Mouse (Mus musculus) adrenal gland, postnatal 4 days (tissue): Measurements from ENCODE around the gene Thsd4. TPM values are rescaled to one million over a fixed set of nuclear protein-coding genes. Genes with fewer than 3 reads are reported as not detected.

Source experiments
- DNase-seq, 2 experiments: peaks; one replicate each; pipeline ENCODE4 v3.0.0; 2021 to 2022; ENCODE audit warnings: low spot score in 2 of 2, mixed read lengths in 2 of 2
- long read RNA-seq, 2 experiments: library from polyadenylated mRNA; stranded (forward); transcript quantifications; one replicate each; pipeline ENCODE4 v2.0.0; 2021
- total RNA-seq, 2 experiments: library from RNA; stranded (reverse); gene quantifications; 2 replicates each; pipeline ENCODE4 v1.2.3; 2021

Gene Thsd4
- total RNA-seq = 10 to 100 TPM; 15.6 to 25.6 TPM
- long read RNA-seq, experiment 1, partial matches to known transcripts = 0 of 5 reads
- long read RNA-seq, experiment 1, other reads (novel, unspliced or antisense) = 5 of 5 reads
- long read RNA-seq, experiment 2, full-length matches to known transcripts = 1 of 6 reads
- long read RNA-seq, experiment 2, partial matches to known transcripts = 0 of 6 reads
- long read RNA-seq, experiment 2, other reads (novel, unspliced or antisense) = 5 of 6 reads

DNA sequence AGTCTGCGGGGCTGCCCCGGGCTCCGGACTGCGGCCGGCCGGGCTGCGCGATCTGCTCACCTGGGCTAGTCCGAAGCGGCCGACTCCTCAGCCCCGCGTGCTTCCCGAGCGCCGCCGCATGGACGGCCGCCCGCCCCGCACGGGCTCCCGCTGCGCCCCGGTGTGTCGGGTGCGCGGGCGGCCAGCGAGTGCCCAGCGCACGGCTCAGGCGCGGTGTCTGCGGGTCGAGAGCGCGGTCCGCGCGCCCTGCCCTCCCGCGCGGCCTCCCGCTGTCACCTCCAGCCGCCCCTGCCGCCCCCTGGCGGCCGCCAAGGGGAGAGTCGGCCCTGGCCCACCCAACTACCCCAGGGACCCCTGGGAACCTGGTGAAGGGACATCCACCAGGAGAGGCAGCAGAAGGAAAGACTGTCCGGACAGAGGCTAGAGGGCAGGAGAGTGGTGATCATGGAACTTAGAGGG is at the start of gene Thsd4:
Thsd4 (minus strand) TSS at position 241 of the 459 bp plus-strand sequence.
- peak in 1 of 2 experiments; percentile 33 for DNase-seq

DNA sequence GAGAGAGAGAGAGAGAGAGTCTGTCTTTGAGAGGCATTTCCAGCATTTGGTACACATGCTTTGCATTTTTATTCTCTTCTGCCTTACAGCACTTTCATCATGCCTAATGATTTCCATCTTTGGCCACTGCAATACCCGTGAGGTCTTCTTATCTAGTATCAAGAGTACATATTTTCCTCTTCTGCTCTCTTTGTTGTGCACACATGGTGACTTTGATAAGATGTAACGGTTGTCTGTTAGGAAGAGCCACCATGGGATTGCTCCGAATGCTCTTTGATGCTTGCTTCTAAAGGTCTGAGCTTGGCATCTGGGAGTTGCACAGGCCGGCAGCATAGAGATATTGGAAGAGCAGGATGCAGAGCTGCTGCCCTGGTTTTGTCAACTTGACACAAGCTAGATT is 49.2 kb upstream of the Thsd4 start:
- no peak for DNase-seq

DNA sequence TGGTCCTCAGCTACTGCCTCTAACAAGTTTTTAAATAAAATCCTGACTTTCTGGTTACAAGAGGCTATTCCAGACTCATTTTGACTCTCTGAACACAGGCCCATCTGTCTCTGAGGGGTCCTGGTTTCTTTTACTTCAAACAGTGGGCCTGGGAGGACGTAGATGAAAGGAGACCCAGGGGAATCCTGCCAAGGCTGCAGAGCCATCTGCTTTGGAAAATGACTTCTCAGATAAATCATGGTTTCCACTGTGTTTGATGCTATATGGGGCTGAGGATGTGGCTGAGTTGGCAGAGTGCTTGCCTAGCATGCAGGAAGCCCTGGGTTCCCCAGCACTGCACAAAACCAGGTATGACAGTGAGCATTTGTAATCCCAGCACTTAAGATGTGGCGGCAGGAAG is 47.5 kb upstream of the Thsd4 start:
- no peak for DNase-seq

DNA sequence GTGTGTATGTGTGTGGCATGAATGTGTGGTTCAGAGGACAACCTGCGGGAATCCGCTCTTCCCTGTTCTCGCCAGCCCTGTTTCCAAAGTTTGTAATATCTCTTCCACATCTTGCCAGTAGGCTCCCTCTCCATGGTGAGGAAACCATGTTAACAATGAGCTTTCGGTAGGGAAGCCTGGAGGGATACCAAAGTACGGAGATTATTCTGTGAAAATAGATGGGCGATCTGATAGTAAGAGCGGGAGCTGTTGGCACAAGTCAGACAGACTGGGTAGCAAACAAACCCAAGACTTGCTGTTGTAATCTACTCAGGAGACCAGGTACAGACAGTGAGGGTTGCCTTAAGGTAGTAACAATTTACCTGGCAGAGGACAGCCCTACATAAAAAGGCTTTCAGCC is 42.0 kb upstream of the Thsd4 start:
- DNase-seq = no peak

DNA sequence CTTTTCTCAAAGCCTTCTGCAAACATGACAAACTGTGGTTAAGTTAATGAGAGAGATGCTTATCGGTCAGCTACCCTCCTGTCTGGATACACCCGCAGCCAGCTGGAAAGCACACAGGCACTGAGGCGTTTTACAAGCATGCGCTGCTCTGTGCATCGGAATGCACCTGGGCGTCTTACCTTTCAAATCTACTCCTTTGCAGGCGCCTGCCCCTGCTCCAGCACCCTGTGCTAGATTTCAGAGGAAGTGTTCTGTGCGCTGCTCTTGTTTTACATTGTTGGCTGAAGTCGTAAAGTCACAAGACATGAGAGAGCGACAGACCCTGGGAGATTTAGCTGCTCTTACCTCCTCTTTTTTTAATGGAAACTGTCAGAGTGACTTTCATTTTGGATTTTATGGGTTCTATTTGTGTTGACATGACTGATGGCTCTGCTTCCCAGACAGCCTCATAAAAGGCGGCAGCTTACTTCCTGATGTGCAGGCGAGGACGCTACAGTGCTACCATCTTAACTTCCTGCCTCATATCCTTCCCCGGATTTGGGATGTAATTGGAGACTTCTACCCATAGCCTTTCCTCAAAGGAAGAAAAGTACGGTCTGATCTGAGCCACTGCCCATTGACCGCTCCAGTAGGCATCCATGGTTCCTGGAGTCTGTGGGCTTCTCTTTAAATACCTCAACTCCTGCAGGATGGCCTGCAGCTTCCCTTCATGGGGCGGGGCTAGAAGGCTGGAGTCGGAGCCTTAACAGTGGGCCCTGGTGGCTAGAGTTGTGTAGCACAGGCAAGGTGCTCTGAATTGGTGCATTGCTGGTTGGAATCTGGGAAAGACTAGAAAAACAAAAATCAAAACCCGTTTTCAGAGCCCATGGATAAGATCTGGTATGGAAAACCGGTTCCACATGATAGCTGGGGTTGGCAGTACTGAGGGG is 40.9 kb upstream of the Thsd4 start:
- DNase-seq = no peak

DNA sequence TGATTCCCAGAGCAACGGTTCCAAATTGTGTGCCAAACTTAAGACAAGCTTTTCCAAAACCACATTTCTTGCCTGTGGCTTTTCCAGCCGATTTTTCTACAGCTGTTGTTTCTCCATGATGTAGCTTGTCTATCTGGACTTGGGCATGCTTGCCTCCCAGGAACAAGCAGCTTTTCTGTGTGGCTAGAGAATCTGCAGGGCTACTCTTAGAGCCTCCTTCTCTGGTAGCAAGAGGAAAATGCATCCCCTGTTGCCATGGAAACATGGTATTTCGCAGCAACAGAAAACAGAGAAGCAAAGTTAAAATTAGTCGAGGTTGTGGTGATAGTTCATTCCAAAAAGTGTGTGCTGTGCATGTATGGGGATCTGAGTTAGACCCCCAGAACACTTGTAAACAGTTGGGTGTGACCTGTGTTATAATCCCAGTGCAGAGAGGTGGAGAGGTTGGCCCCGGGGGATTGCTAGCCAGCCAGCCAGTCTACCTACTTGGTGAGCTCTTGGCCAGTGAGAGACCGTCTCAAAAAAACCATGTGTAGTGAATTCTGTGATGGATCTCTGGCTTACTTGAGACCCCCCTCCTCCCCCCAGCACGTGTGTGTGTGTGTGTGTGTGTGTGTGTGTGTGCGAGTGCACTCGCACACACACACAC is 39.9 kb upstream of the Thsd4 start:
- DNase-seq = no peak

DNA sequence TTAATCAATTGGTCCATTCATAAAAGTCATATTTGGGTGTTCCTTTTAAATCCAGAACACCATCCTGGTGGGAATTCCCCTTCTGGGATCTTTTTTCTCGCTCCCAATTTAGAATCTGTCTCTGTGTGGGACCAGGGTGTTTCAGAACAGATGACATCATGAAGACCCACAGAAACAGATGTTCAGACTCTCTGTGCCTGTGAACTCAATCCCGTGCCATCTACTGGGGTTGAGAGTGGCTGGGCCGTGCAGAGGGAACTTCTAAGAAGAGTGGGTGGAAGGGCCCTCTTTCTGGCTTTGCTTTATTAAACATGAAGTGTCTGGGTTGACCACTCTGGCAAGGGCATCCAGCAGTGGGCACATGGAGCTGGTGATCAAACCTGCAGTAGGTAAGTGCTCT is 36.7 kb upstream of the Thsd4 start:
- no peak for DNase-seq

DNA sequence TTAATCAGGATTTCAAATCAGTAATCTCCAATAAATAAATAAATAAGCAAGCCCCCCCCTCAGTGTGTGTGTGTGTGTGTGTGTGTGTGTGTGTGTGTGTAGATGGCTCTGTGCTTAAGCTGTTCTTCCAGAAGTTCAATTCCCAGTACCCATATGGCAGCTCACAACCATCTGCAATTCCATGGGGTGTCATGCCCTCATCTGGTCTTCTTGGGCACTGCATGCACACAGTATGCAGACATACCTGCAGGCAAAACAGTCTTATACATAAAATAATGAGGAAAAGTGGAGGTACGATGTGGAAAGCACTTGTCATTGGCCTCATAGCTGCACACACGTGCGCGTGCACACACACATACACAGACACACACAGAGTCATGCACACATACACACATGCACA is 29.4 kb upstream of the Thsd4 start:
- no peak for DNase-seq

DNA sequence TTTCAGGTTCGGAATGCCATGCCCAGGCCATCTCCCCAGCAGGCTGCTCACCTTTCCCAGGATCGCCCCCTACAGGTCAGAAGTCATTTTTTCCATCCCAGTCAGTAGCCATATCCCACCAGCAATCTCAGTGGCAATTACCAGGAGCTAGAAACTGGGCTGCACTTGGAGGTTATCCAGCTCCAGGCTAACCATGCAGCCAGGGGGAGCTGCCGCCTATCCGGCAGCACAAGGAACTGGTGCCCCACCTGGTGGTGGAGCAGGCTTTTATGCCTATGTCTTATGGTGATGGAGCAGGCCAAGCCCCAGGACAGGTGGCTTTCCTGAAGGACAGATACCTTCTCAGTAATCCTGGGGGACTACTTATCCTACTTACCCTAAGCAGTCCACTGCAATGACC is 26.3 kb upstream of the Thsd4 start:
- peak; percentile 5 to 18 for DNase-seq

DNA sequence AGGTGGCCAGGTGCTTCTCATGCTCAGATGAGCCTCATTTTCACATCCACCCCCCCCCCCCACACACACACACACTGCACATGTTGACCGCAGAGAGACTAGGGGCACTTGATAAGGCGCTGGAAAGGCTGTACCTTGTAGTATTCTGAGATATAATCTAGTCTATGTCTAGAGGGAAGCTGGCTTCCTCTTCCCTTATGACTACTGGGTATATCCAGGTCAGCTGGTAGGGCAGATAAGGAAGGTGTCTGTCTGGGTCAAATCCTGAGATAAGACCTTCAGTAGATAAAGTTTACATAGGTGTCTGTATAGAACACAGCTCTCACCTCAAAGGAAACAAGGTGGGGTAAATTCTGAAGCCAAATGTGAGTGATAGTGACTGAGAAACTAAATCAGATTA is 24.3 kb upstream of the Thsd4 start:
- DNase-seq = no peak

DNA sequence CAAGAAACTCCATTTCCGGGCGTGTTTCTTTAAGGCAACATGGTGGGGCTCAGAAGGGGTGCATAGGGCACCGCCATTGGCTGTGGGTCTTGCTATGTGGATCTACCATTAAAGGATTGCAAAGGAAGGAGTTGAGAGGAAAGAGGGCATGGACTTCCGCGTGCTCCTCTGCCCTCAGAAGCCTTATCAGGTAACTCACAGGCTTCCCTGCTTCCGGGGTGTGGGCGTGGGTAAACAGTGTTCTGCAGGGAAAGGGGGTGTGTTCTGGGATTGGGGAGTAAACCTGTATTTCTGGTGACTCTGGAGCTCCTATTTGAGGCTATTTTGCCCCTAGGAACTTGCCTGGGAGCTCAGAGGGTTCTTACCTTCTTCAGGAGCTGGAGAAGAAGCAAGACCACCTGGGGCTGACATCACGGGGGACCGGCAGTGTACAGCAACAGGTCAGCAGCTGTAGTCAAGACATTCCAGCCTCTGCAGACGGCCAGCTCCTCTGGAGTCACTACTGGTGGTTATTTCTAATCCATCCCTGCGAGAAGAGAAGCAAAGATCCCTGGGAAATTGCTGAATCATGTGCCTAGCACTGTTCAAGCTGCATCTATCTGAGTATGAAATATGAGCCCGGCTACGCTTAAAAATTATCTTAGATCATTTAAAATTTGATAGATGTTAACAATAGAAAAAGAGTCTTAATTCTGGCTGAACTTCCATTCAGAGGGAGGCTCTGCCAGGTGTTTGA is 23.7 kb upstream of the Thsd4 start:
- no peak for DNase-seq

DNA sequence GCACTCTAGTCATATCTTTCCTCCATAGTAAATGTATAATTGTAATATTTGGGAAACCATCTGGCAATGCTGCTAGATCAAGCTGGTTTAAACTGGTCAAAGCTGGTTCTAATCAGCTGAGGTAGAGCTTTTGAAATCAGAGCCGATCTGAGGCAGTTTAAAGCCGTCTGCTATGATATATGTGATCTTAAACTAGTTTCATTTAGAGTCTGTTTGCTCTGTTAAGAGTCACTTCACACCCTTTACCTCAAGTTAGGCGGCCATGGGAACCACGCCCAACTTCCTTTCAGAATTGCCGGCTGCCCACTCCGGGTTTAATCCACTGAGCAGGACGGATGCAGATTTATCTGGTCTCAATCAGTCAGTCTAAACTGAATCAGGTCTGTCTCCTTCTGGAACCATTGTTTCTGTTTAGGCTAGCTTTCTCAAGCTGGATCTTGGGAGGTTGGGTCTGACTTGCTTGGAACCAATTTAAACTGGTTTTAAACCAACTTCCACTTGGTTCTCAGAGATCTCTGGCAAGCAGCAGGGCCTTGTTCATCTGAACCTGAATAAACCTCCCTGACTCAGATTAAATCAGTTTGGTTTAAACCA is 21.7 kb upstream of the Thsd4 start:
- no peak for DNase-seq

DNA sequence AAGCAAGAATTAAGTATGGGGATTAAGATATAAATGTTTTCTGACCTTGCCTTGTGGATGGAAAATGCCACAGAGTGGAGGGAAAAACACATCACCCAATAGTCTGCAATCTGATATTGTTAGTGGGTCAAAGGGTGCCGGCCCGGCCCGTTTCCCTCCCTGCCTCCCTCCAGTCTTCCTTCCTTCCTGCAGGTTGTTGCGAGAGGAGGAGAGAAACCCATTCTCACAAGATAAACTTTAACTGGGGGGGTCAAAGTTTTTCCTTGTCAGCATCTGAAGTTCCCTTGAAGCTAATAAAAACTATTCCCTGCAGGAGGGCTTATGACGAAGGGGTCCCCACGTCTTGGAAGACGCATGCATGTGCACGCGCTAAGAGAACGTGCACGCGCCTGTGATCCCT is 8.5 kb upstream of the Thsd4 start:
- DNase-seq = no peak

DNA sequence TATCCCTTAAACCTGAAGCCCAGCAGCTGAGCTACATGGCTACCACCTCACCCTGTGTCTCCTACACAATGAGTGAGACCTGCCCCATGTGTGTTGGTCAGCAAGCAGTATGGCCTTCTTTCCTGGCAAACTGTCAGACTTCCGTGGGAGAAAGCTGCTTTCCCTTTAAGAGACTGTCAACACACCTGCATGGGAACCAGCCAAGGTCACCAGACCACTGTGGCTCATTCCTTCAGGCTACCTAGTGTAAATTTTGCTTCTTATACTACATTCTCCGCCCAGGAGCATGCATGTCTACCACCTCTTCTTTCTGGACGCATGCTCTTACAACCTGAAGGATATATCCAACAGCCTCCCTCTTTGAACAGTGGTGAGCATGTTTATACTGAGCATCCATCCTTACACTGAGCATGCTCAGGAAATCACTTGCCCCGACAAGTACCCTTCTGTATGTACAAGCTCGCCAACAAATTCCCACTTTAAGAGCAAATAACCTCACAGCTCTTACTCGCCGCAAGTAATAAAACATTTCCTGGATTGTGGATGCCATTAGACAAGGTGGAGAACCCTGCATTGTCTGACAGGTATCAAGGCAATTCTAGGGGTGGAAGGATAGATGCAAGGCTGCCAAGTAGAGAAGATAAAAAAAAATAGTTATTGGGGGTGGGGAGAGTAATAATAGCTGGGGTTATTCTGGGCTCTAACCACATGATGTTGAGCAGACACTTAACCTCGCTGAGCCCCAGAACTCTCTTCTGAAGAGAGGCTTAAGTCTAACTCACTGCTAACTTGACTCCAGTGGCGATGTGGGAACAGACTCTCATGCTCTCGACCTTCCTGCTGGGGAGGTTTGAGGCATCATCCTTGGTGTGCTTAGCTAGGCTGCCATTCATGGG is 7.8 kb upstream of the Thsd4 start:
- no peak for DNase-seq

DNA sequence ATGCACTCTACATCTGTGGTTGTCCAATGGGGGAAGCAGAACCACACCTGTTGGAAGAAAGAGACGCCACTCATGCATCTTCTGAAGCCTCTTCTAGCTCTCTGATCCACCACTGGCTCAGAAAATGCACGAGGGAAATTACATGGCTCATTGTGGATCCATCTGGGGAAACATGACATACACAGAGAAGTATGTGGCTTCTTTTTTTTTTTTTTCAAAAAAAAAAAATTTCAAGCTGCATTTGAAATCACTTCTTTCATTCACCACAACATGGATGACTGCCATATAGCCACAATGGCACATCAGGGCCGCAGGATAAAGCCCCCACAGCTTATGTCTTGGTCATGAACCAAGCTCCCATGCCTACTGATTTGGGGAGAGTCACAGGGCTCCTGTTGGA is 6.4 kb upstream of the Thsd4 start:
- DNase-seq = no peak

DNA sequence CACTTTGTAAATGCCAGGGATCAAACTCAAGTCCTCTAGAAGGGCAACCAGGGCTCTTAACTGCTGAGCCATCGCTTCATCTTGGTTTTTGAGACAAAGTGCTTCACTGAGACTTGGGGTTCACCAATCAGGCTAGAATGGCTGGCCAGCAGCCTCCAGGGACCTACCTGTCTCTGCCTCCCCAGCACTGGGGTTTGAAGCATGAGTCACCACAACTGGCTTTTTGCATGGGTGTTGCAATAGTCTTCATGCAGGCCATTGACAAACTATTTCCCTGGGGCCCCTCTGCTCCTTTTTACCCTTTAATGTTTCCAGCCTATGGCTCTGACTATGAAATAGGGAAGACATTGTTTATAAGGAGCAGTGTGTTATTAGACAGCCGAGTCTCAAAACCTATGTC is 6.0 kb upstream of the Thsd4 start:
- no peak for DNase-seq

DNA sequence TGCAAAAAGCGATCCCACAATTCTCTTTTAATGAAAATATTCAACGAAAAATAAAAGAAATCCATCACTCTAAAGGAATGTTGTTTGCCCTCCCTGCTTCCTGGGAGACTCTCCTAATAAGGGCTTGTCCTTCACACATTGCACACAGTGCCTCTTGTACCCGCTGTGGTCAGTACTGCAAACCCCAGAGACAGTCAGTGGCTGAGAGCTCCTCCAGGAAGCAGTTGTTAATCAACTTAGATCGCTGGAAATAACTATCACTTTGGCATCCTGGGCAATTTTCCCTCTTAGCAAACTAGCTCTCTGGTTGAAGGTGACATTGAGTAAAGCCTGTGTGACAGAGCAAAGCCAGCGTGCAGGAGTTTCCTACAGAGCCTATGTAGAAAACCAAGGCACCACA is 5.2 kb upstream of the Thsd4 start:
- DNase-seq = no peak

DNA sequence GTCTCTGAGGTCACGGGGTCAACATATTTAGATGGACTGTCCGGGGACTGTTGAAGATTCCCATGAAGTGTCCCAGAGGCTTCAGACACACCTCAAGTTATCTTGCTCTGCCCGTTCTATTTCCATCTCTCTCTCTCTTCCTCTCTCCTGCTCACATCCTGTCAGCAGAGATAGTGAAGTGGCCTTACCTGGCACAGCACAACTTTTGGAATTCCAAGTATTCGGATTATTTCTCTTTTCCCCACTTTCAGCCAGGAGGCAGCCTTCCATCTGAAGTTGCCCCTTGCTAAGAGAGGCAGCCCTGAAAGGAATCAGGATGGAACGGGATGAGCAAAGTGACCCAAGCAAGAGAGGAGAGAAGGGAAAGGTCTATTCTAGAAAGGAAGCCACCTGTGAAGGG is 4.3 kb upstream of the Thsd4 start:
- no peak for DNase-seq

DNA sequence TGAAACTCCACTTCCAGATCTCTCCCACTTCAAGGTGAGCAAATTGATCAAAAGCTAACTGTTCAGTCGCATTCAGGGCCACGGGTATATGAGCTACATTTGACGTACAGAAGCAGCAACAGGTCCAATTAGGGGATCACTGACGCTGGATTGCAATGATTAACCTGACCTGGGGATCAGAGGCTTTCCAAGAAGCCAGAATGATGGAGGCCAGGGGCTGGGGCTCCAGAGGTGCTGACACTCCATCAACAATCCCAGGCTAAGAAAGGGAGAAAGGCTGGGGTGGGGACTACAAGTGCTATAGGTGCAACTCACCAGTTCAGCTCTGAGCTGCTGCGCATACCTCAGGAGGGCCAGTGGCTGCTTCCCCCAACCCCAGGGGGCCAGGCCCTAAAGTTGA is 703 bp downstream of the Thsd4 start:
- no peak for DNase-seq

DNA sequence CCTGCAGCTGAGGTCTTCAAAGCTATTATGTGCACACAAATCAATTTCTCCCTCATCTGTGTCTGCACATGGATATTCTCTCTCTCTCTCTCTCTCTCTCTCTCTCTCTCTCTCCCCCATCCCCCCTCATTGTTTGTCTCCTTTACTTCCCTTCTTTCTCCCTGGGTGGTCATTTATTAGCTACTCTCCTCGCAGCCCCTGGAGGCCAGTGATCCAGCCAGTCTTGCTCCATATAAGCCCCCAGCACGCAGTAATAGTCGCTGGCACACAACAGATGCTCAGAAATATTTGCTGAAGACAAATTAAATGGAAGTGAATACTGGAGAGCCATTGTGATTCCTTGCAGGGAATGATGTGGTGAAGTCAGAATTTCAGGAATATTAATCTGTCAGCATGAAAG is 2.2 kb downstream of the Thsd4 start:
- no peak for DNase-seq
